Mouse (Mus musculus): ENCODE measurements around the gene Pik3ip1.

DNA sequence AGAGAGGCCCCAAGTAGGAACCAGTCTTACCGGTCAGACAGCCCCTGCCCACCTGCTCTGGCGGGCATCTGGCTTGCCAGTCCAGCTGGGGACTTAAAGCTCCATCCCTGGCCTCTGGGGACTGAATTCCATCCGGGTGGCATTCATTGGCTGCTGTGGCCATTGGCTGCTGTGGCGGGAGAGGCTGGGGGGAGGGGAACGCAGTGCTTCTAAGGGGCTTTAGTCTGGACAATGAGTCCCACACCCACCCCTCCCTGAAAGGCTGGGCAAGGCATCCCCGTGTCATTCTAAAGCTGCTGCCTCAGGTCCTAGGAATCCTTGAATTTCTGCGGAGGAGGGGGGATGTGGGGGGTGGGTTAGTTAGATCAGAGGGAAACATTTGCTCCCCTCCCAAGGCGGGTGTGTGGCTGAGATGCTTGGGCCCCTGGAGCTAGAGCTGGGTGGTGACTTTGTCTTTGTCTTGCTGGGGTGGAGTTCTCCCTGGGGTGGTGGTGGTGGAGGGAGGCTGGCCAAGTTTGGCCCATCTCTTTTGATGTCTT lies 37.4 kb upstream of the Pik3ip1 start:
- TF ChIP-seq CTCF (IDR thresholded peaks at IDR 0.05; ENCODE audit: borderline replicate concordance, extremely low read depth, insufficient read depth, insufficient read length) (no peak), POLR2A (IDR thresholded peaks at IDR 0.05; ENCODE audit: borderline replicate concordance, extremely low read depth, insufficient read depth, insufficient read length, poor library complexity, severe bottlenecking) (0 out of 2 replicates have a peak, but pooled peaks have one; percentile 15)
